Mouse (Mus musculus) intestine, embryonic 14.5 days (tissue): Measurements from ENCODE around the gene Tmem132a. TPM values are rescaled to one million over a fixed set of nuclear protein-coding genes. Genes with fewer than 3 reads are reported as not detected.

Experiments
- ATAC-seq: fragments of 200-750 bp; cut with Nextera tagmentation; replicated peaks from 2 replicates; pipeline ENCODE4 v1.8.0; 2017; ENCODE audit warnings: low read depth, moderate number of reproducible peaks, moderate TSS enrichment, moderate library complexity; ENCODE audit not compliant: low FRiP score, low TSS enrichment
- DNase-seq: peaks from one replicate; pipeline ENCODE4 v3.0.0-alpha.2; 2018; ENCODE audit warnings: low spot score
- H3K27ac ChIP-seq: fragments of 300-500 bp; sonication (generic); 2 replicates; pipeline ENCODE4 v1.5.1; 2014; ENCODE audit warnings: low read depth, mild to moderate bottlenecking, control low read depth
- H3K27me3 ChIP-seq: fragments of 300-500 bp; sonication (generic); replicated peaks from 2 replicates; pipeline ENCODE4 v1.6.1; 2014; ENCODE audit warnings: low read length, control low read depth; ENCODE audit not compliant: control insufficient read depth, insufficient read depth
- H3K36me3 ChIP-seq: fragments of 300-500 bp; sonication (generic); 2 replicates; pipeline ENCODE4 v1.6.1; 2014; ENCODE audit warnings: low read length, control low read depth; ENCODE audit not compliant: control insufficient read depth, insufficient read depth
- H3K4me1 ChIP-seq: fragments of 300-500 bp; sonication (generic); replicated peaks from 2 replicates; pipeline ENCODE4 v1.6.1; 2014; ENCODE audit warnings: low read length, control low read depth, mixed read lengths; ENCODE audit not compliant: control insufficient read depth, insufficient read depth
- H3K4me2 ChIP-seq: fragments of 300-500 bp; sonication (generic); 2 replicates; pipeline ENCODE4 v1.6.1; 2014; ENCODE audit warnings: low read length
- H3K4me3 ChIP-seq: fragments of 300-500 bp; sonication (generic); 2 replicates; pipeline ENCODE4 v1.5.1; 2014; ENCODE audit warnings: low read depth, low read length, control low read depth, mixed read lengths
- H3K9ac ChIP-seq: fragments of 300-500 bp; sonication (generic); 2 replicates; pipeline ENCODE4 v1.6.1; 2014; ENCODE audit warnings: mild to moderate bottlenecking, low read length
- H3K9me3 ChIP-seq: fragments of 300-500 bp; sonication (generic); 2 replicates; pipeline ENCODE4 v1.6.1; 2016; ENCODE audit warnings: low read length, control low read depth; ENCODE audit not compliant: control insufficient read depth
- WGBS: fragments of 180-500 bp; shearing (Covaris S2); extraction: QIAGEN DNeasy Blood & Tissue Kit; methylation state at CpG from one replicate; pipeline ENCODE4 v1.1.7; 2014; 5-methylcytosine and 5-hydroxymethylcytosine counted together
- polyA plus RNA-seq: library from polyadenylated mRNA; unstranded; fragments of >200 nt; fragmentation: Nextera tagmentation; extraction: Ambion mirVana; gene quantifications from 2 replicates; pipeline ENCODE4 v1.2.1, GENCODE M21; 2014

Tmem132a gene
- polyA plus RNA-seq, 1 experiment from 2014 or later, result 50.6 TPM

- no peak overlapping the region for H3K27ac ChIP-seq
- no peaks in the 10 kb centered on the region for H3K27me3 ChIP-seq
- no peaks in the 10 kb centered on the region for H3K4me1 ChIP-seq
- H3K9me3 ChIP-seq, result no peaks in the 10 kb centered on the region
- 68% methylated on average over 2 of the region's 2 CpGs for WGBS
- H3K4me2 ChIP-seq, result no peak overlapping the region
- ATAC-seq, result no peak
- DNase-seq, result no peak
- no peaks in the 10 kb centered on the region for H3K36me3 ChIP-seq
- no peak overlapping the region for H3K4me3 ChIP-seq
- H3K9ac ChIP-seq, result no peak overlapping the region
Observed at GRCm38 (mm10) chr19:10816462-10816861, 53.3 kb downstream of the Tmem132a start.

DNA sequence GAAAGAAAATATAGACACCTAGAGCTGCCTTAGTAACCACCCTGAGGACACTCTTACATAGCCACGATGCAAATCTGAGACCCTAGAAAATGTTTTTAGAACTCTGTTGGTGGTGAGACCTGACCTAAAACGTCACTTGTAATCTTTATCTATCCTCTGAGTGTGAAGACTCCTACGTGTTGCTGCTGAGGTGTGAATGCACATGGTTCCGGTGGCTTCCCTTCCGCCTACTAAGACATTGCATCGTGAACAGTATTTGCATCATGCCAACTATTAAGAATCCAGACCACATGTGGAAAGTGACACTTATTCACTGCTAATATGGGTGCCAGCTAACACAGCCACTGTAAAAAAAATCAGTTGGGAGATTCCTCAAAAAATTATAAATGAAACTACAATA lies 53.9 kb downstream of the Tmem132a start:
- no peak for DNase-seq
- no peak overlapping the region for H3K27ac ChIP-seq
- WGBS, result 86% methylated on average over 6 of the region's 6 CpGs
- H3K9ac ChIP-seq, result no peak overlapping the region
- H3K4me3 ChIP-seq, result no peak overlapping the region
- ATAC-seq, result no peak
- no peak overlapping the region for H3K4me2 ChIP-seq
- H3K9me3 ChIP-seq, result no peaks in the 10 kb centered on the region
- H3K36me3 ChIP-seq, result no peaks in the 10 kb centered on the region
- H3K27me3 ChIP-seq, result no peaks in the 10 kb centered on the region
- no peaks in the 10 kb centered on the region for H3K4me1 ChIP-seq

DNA sequence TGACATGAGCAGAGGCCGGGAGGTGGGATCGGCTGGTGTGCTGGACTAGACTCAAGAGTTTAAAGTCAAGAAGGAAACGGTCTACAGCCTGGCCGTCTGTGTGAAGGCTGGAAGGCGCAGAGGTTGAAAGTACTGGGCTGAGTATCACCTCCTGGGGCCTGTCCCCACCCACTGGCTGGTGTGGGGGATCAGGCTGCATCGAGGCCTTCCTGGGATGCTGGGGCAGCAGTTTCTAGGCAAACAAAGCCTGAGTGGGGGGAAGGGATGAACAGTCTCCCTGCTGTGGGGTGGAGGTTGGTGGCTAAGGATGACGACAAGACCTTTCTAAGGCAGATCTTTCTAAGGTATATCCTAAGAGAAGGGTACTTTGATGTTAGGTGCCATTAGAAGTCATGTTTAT lies 55.8 kb downstream of the Tmem132a start:
- H3K27me3 ChIP-seq, result no peaks in the 10 kb centered on the region
- H3K9me3 ChIP-seq, result no peaks in the 10 kb centered on the region
- ATAC-seq (no peak), DNase-seq (no peak)
- H3K4me1 ChIP-seq, result no peaks in the 10 kb centered on the region
- no peaks in the 10 kb centered on the region for H3K36me3 ChIP-seq
- WGBS, result 70% methylated on average over 7 of the region's 7 CpGs
- no peak overlapping the region for H3K4me3 ChIP-seq
- H3K4me2 ChIP-seq, result no peak overlapping the region
- H3K9ac ChIP-seq, result no peak overlapping the region
- H3K27ac ChIP-seq, result no peak overlapping the region

DNA sequence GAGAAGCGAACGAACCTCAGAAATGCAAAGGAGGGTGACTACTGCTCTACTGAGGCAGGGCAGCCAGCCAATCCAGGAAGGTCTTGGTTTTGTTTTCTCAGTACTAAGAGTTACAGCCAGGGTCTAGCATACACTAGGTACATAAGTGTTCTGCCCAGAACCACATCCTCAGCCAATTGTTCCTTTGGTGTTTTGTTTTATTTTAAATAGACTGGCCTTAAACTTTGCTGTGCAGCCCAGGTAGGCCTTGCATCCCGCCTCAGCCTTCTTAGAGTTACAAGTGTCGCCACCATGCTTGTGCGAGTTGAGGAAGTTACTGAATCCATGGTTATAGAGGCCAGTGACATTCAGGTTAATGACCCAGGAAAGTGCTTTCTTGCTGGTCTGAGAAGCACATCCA lies 56.7 kb downstream of the Tmem132a start:
- Histone ChIP-seq H3K36me3 (no peaks in the 10 kb centered on the region), H3K27ac (no peak overlapping the region), H3K9me3 (no peaks in the 10 kb centered on the region), H3K27me3 (no peaks in the 10 kb centered on the region), H3K4me2 (no peak overlapping the region), H3K4me3 (no peak overlapping the region), H3K4me1 (no peaks in the 10 kb centered on the region), H3K9ac (no peak overlapping the region)
- 94% methylated on average over 5 of the region's 5 CpGs for WGBS
- no peak for DNase-seq
- no peak for ATAC-seq

- WGBS, result 82% methylated on average over 6 of the region's 6 CpGs
- H3K4me3 ChIP-seq, result no peak overlapping the region
Observed at GRCm38 (mm10) chr19:10811471-10811870, 58.3 kb downstream of the Tmem132a start.

DNA sequence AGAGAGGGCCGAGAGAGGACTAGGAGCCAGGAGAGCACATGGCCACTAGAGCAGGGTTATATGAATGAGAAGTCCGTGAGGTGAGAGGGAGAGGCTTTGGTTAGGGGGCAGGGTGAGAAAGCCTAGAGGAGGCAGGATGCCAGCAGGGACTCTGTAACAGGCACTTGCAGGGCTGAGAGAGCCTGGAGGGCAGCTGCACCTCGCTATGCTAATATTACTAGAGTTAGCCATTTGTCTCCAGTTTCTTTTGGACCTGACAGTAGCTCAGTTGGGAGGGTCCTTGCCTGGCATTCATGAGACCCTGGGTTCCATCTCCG lies 59.6 kb downstream of the Tmem132a start:
- ATAC-seq (no peak), DNase-seq (no peak)
- Histone ChIP-seq H3K27ac (no peak overlapping the region), H3K4me3 (no peak overlapping the region), H3K27me3 (no peaks in the 10 kb centered on the region), H3K9me3 (no peaks in the 10 kb centered on the region), H3K9ac (no peak overlapping the region), H3K4me1 (no peaks in the 10 kb centered on the region), H3K4me2 (no peak overlapping the region), H3K36me3 (no peaks in the 10 kb centered on the region)
- WGBS, result 53% methylated on average over 4 of the region's 4 CpGs

More at GRCm38 (mm10) chr19:10811471-10811870, 58.3 kb downstream of the Tmem132a start:
- Histone ChIP-seq H3K9ac (no peak overlapping the region), H3K4me1 (no peaks in the 10 kb centered on the region), H3K27me3 (no peaks in the 10 kb centered on the region), H3K36me3 (no peaks in the 10 kb centered on the region), H3K4me2 (no peak overlapping the region), H3K27ac (no peak overlapping the region), H3K9me3 (no peaks in the 10 kb centered on the region)
- DNase-seq (no peak), ATAC-seq (no peak)

DNA sequence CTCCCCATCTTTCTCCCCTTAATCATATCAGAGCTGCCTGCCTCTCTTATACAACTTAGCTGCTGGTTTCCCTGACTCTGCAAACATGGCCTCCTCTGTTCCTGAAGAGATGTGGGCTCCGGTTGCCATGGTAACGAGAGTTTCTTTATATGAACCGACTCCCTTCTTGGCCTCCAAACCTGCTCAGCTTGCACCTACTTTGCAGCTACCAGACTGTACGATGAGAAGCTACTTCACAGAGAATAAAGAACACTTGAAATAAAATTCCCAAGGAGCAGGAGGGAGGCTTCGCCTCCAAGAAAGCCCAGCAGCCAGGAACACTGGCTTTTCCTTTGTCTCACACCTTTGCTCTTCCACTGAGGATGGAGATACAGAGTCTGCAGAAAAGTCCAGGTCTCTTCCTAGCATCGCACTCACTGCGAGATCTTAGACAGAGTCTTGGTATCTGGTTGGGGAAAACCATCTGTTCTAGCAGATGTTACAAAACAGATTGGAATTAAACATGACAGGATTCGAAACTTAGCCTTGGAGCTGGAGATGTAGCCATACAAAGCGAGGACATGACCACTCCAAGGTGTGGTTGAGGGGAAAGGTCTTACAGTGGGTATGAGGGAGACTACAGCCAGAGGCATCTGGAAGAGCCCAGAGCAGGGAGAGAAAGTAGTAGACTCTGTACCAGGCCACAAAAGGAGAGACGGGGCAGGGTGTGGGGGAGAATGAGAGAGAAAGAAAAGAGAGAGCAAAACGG lies 60.1 kb downstream of the Tmem132a start:
- Histone ChIP-seq H3K36me3 (no peaks in the 10 kb centered on the region), H3K27ac (no peak overlapping the region), H3K4me1 (no peaks in the 10 kb centered on the region), H3K4me3 (no peak overlapping the region), H3K4me2 (no peak overlapping the region), H3K27me3 (no peaks in the 10 kb centered on the region), H3K9me3 (no peaks in the 10 kb centered on the region), H3K9ac (no peak overlapping the region)
- 74% methylated on average over 11 of the region's 11 CpGs for WGBS
- DNase-seq, result no peak
- ATAC-seq, result no peak

GRCm38 (mm10) chr19:10808524-10809233 lies 61.1 kb downstream of the Tmem132a start:
- Histone ChIP-seq H3K27me3 (no peaks in the 10 kb centered on the region), H3K9me3 (no peaks in the 10 kb centered on the region), H3K9ac (no peak overlapping the region), H3K36me3 (no peaks in the 10 kb centered on the region), H3K27ac (no peak overlapping the region), H3K4me1 (no peaks in the 10 kb centered on the region), H3K4me3 (no peak overlapping the region), H3K4me2 (no peak overlapping the region)
- DNase-seq (no peak), ATAC-seq (no peak)
- 86% methylated on average over 12 of the region's 12 CpGs for WGBS
